Mouse (Mus musculus) intestine, postnatal 0 days (tissue): Measurements from ENCODE around the gene Ankrd17. TPM values are rescaled to one million over a fixed set of nuclear protein-coding genes. Genes with fewer than 3 reads are reported as not detected.

Experiments used
- ATAC-seq: fragments of 200-750 bp; cut with Nextera tagmentation; 2 replicates; pipeline ENCODE4 v1.8.0; 2017; ENCODE audit warnings: mild to moderate bottlenecking, moderate TSS enrichment, moderate library complexity
- H3K27ac ChIP-seq: fragments of 300-500 bp; sonication (generic); 2 replicates; pipeline ENCODE4 v1.5.1; 2014; ENCODE audit warnings: mild to moderate bottlenecking, low read depth, low read length, moderate library complexity
- H3K27me3 ChIP-seq: fragments of 300-500 bp; sonication (generic); replicated peaks from 2 replicates; pipeline ENCODE4 v1.6.1; 2014; ENCODE audit warnings: low read length, mixed read lengths; ENCODE audit not compliant: control insufficient read depth, insufficient read depth
- H3K36me3 ChIP-seq: fragments of 300-500 bp; sonication (generic); 2 replicates; pipeline ENCODE4 v1.6.1; 2014; ENCODE audit warnings: mild to moderate bottlenecking, moderate library complexity; ENCODE audit not compliant: control insufficient read depth, insufficient read depth
- H3K4me1 ChIP-seq: fragments of 300-500 bp; sonication (generic); replicated peaks from 2 replicates; pipeline ENCODE4 v1.6.1; 2014; ENCODE audit warnings: antibody characterized with exemption, low read length, mixed read lengths; ENCODE audit not compliant: control insufficient read depth, insufficient read depth
- H3K4me2 ChIP-seq: fragments of 300-500 bp; sonication (generic); replicated peaks from 2 replicates; pipeline ENCODE4 v1.6.1; 2014; ENCODE audit warnings: low read depth, mild to moderate bottlenecking, moderate library complexity
- H3K4me3 ChIP-seq: fragments of 300-500 bp; sonication (generic); 2 replicates; pipeline ENCODE4 v1.5.1; 2014; ENCODE audit warnings: low read depth, low read length
- H3K9ac ChIP-seq: fragments of 300-500 bp; sonication (generic); 2 replicates; pipeline ENCODE4 v1.6.1; 2014; ENCODE audit warnings: mild to moderate bottlenecking, low read depth, low read length
- H3K9me3 ChIP-seq: fragments of 300-500 bp; sonication (generic); 2 replicates; pipeline ENCODE4 v1.6.1; 2016; ENCODE audit warnings: mixed run types; ENCODE audit not compliant: control insufficient read depth
- CTCF ChIP-seq: sonication (generic); IDR thresholded peaks from 2 replicates; pipeline ENCODE4 v1.5.1; 2016; ENCODE audit warnings: low read depth, mild to moderate bottlenecking, control low read depth, antibody characterized with exemption, moderate library complexity
- WGBS: fragments of 180-500 bp; shearing (Covaris S2); extraction: QIAGEN DNeasy Blood & Tissue Kit; methylation state at CpG from one replicate; pipeline ENCODE4 v1.1.7; 2014; 5-methylcytosine and 5-hydroxymethylcytosine counted together
- polyA plus RNA-seq: library from polyadenylated mRNA; unstranded; fragments of >200 nt; fragmentation: Nextera tagmentation; extraction: Ambion mirVana; gene quantifications from 2 replicates; pipeline ENCODE4 v1.2.1, GENCODE M21; 2015

The Ankrd17 gene
- polyA plus RNA-seq, 1 experiment from 2014 or later, result 19.3 TPM

DNA sequence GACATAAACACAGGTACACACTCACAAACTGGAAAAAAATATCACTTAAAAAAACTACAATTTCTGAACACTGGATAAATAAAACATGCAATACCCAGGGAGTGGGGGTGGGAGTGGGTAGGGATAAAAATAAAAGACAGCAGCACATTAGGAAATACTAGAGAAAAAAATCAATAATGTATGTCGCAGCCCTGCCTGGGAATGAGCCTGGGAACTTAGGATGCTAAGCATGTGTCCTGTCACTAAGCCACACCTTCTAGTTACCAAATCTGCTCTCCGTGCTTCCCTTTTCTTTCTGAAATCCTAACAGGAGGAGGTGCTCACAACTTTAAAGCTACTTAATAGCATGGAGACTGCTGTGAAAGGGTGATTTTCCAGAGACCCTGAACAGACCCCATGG is 136.6 kb downstream of the Ankrd17 start:
- Histone ChIP-seq H3K27me3 (no peaks in the 10 kb centered on the region), H3K27ac (no peak overlapping the region), H3K4me3 (no peak overlapping the region), H3K4me2 (no peak overlapping the region), H3K4me1 (no peaks in the 10 kb centered on the region), H3K9ac (no peak overlapping the region), H3K36me3 (peaks cover 66% of the 10 kb centered on the region), H3K9me3 (no peaks in the 10 kb centered on the region)
- ATAC-seq, result no peak
- WGBS, result 86% methylated on average over 2 of the region's 2 CpGs
- no peak for TF ChIP-seq CTCF

DNA sequence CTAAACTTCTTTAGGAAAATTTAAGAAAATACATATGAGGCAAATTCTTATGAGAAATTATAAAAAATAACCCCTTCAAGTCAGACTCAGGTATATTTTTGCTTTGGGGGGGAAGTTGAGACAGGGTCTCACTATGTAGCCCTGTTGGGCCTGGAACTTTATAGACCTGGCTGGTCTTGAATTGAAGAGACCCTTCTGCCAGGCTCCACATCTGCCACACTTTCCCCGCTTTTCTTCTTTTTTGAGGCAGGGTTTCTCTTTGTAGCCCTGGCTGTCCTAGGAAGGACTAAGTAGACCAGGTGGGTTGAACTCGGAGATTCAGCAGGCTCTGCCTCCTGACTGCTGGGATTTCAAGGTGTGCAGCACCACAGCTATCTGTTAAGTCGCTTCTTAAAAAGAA is 139.7 kb downstream of the Ankrd17 start:
- H3K27ac ChIP-seq, result no peak overlapping the region
- peaks cover 50% of the 10 kb centered on the region for H3K36me3 ChIP-seq
- no peaks in the 10 kb centered on the region for H3K9me3 ChIP-seq
- no peak overlapping the region for H3K4me2 ChIP-seq
- no peaks in the 10 kb centered on the region for H3K27me3 ChIP-seq
- ATAC-seq, result no peak
- 91% methylated on average over 3 of the region's 3 CpGs for WGBS
- no peaks in the 10 kb centered on the region; the same call in 1 of the 2 replicates for H3K4me1 ChIP-seq
- no peak overlapping the region for H3K9ac ChIP-seq
- H3K4me3 ChIP-seq, result no peak overlapping the region
- TF ChIP-seq CTCF, result no peak

DNA sequence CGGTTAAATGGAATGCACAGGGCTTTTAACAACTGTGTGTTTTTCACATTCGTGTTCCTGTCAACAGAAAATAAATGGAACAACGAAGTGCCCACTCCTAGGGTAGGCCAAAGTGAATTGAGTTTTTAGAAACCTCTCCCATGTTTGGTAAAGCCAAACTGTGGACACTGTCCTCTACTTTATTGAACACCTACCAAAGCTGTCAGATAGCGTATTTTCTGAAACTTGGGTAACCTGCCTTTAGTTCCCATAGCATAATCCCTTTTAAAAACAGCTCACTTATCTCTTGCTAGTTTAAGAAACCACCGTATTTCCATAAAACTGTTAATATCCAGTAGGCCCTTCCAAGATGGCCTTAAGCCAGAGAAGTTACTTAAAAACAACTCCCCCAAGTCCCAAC is 141.6 kb downstream of the Ankrd17 start:
- Histone ChIP-seq H3K4me2 (peak overlapping the region; percentile 74; the same call in 1 of the 2 replicates), H3K27me3 (no peaks in the 10 kb centered on the region), H3K9me3 (no peaks in the 10 kb centered on the region), H3K9ac (no peak overlapping the region), H3K27ac (no peak overlapping the region), H3K4me1 (no peaks in the 10 kb centered on the region; the same call in 1 of the 2 replicates), H3K36me3 (peaks cover 46% of the 10 kb centered on the region), H3K4me3 (peak overlapping the region; percentile 79; the same call in 1 of the 2 replicates)
- no peak for ATAC-seq
- 81% methylated on average over 5 of the region's 5 CpGs for WGBS
- TF ChIP-seq CTCF, result no peak

- peak; percentile 53 for TF ChIP-seq CTCF
- Histone ChIP-seq H3K27me3 (no peaks in the 10 kb centered on the region), H3K4me2 (peak within 1 kb of the TSS; percentile 74), H3K9ac (peak within 1 kb of the TSS; percentile 81), H3K4me1 (no peaks in the 10 kb centered on the region; the same call in 1 of the 2 replicates), H3K9me3 (no peaks in the 10 kb centered on the region), H3K27ac (peak within 1 kb of the TSS; percentile 85), H3K36me3 (peaks cover 45% of the 10 kb centered on the region), H3K4me3 (peak within 1 kb of the TSS; percentile 79)
- WGBS, result under 1% methylated on average over 62 of the region's 62 CpGs
- peak; percentile 100 for ATAC-seq
Measured at GRCm38 (mm10) chr5:90223534-90224381, 142.6 kb downstream of the Ankrd17 start, which contains the start of gene Cox18. Gene Cox18 (minus strand): TSS chr5:90224001.

GRCm38 (mm10) chr5:90222937-90223336 is 143.4 kb downstream of the Ankrd17 start:
- no peak for ATAC-seq
- 30% methylated on average over 3 of the region's 3 CpGs for WGBS

GRCm38 (mm10) chr5:90217791-90218190 is 148.6 kb downstream of the Ankrd17 start:
- Histone ChIP-seq H3K4me1 (no peaks in the 10 kb centered on the region; the same call in 1 of the 2 replicates), H3K9ac (no peak overlapping the region), H3K27ac (no peak overlapping the region), H3K27me3 (no peaks in the 10 kb centered on the region), H3K4me3 (no peak overlapping the region), H3K36me3 (peaks cover 54% of the 10 kb centered on the region), H3K9me3 (no peaks in the 10 kb centered on the region), H3K4me2 (no peak overlapping the region)
- WGBS, result 93% methylated on average over 3 of the region's 3 CpGs
- ATAC-seq, result no peak
- TF ChIP-seq CTCF, result no peak

More at GRCm38 (mm10) chr5:90222937-90223336, 143.4 kb downstream of the Ankrd17 start:
- TF ChIP-seq CTCF, result no peak
- H3K27me3 ChIP-seq, result no peaks in the 10 kb centered on the region
- H3K9ac ChIP-seq, result 0 out of 2 replicates have a peak overlapping the region, but pooled peaks have one; percentile 81
- peak overlapping the region; percentile 79 for H3K4me3 ChIP-seq
- peak overlapping the region; percentile 74 for H3K4me2 ChIP-seq
- H3K4me1 ChIP-seq, result no peaks in the 10 kb centered on the region; the same call in 1 of the 2 replicates
- H3K9me3 ChIP-seq, result no peaks in the 10 kb centered on the region
- H3K36me3 ChIP-seq, result peaks cover 45% of the 10 kb centered on the region
- no peak overlapping the region for H3K27ac ChIP-seq
